Mouse (Mus musculus): Measurements from ENCODE around the gene Klf16.
A peak's percentile ranks its signal among the peaks of the same experiment; 100 is the strongest.
"Not testable (repeated sequence)": the region's sequence is repeated elsewhere in the genome, so short reads cannot be mapped to it uniquely, and the experiment has no call there.

Gene Klf16

GRCm38 (mm10) chr10:80605721-80606120 is 28.6 kb upstream of the Klf16 start, which contains the start of gene Gm49322:
Gm49322 (plus strand) TSS chr10:80606021.
- DNase-seq: not testable (repeated sequence)

- peak; percentile 16 for DNase-seq
Observed at GRCm38 (mm10) chr10:80604988-80605387, 27.9 kb upstream of the Klf16 start.

DNA sequence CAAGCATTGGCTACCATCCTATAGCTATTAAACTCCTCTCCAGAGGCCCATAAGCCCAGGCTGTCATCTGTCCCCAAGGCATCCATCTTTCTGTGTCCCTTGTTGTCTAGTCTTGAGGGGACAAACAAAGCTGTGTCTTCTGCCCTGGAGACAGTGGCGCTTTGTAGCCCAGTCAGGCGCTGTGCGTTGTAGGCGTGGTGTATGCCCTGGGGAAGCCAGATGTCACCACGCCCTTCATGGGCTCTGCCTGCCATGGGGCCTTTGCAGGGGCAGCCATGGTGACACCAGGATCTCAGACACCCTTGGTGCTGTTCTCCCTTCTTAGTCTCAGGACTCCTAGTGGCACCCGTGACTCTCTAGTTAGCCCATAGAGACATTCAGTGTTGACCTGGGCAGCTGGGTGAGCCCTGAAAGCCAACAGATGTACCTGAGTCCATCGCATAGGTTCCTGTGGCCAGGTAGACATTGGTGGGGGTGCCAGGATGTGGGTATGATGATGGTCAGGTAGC is 26.9 kb upstream of the Klf16 start:
- peak; percentile 50 for DNase-seq

GRCm38 (mm10) chr10:80603364-80603763 is 26.2 kb upstream of the Klf16 start:
- no peak for DNase-seq

DNA sequence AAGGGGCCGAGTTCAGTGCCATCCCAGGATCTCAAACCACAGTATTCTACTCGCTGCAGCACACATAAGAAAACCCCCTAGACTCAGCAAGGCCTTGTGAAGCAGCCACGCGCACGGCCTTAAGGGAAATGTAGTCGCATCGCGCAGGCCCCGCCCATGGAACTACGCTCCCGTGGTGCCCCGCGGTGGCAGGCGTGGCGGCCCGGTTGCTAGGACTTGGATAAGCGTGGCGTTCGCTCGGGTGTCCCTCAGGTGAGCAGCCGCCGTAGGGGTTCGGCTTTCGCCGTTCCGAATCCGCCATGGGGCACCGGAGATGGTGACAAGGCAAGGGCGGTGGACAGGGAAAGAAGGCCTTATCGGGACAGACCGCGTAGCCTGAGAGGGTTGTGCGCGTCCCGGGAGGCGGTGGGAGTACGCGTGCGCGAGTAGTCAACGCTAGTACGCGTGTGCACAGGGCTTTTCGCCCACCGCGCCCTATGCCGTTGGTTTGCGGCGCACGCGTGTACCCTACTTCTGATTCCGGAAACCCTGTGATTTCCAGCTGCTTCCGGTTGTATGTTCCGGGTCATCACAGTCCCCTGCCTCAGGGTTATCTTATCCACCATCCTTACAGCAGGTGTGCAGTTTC is 25.7 kb upstream of the Klf16 start, which contains the start of the genes Scamp4 and Adat3:
Scamp4 (plus strand) TSS at position 175 of the 628 bp plus-strand sequence.
Adat3 (plus strand) TSS at position 183 of the 628 bp plus-strand sequence.
- peak; percentile 96 for DNase-seq

- DNase-seq: no peak
Observed at GRCm38 (mm10) chr10:80596318-80596717, 19.2 kb upstream of the Klf16 start.

DNA sequence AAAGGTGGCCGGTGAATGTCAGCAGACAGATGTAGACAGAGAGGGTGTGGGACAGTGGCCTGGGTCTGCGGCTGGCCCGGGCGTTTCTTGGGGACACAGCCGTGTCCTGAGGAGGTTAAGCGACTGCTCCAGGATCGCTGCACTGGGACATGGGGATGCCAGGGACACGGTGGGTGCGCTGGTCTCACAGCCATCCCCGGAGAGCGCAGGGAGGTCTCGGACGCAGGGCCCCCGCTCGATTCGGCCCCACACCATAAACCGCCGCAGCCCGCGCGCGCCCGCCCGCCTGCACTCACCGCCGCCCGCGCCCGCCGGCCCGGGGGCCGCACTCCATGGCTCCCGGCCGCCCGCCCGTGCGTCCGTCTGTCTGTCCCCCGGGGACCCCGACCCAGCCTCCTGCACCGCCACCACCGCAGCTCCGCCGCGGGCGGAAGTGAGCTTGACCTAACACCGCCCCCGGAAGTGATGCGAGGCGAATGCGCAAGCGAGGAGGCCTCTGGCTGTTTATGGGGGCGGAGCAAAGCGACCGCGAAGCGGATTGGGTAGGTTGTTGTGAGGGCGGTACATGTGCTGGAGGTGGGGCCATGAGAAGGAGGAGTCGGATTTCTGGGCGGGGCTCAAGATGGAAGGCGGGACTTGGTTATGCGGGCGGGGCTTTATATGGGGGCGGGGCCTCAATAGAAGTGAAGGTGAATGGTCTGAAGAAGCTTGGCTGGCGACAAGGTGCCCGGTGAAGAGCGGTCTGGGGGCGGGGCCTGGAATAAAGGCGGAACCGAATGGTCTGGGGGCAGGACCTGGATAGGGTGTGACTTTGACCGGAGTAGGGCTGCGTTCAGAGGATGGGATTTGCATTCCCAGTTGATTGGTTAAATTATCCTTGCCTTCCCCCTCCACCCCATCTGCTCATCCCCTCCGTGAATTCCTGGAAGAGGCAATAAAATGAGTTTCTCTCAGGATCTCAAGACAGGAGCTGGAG is 13.0 kb upstream of the Klf16 start, which contains the start of gene Abhd17a:
Abhd17a (minus strand) TSS at position 463 of the 976 bp plus-strand sequence.
- DNase-seq: peak; percentile 96

- DNase-seq: peak; percentile 55
Observed at GRCm38 (mm10) chr10:80589127-80589878, 12.2 kb upstream of the Klf16 start.

- peak; percentile 13 for DNase-seq
Observed at GRCm38 (mm10) chr10:80587305-80587657, 10.2 kb upstream of the Klf16 start.

DNA sequence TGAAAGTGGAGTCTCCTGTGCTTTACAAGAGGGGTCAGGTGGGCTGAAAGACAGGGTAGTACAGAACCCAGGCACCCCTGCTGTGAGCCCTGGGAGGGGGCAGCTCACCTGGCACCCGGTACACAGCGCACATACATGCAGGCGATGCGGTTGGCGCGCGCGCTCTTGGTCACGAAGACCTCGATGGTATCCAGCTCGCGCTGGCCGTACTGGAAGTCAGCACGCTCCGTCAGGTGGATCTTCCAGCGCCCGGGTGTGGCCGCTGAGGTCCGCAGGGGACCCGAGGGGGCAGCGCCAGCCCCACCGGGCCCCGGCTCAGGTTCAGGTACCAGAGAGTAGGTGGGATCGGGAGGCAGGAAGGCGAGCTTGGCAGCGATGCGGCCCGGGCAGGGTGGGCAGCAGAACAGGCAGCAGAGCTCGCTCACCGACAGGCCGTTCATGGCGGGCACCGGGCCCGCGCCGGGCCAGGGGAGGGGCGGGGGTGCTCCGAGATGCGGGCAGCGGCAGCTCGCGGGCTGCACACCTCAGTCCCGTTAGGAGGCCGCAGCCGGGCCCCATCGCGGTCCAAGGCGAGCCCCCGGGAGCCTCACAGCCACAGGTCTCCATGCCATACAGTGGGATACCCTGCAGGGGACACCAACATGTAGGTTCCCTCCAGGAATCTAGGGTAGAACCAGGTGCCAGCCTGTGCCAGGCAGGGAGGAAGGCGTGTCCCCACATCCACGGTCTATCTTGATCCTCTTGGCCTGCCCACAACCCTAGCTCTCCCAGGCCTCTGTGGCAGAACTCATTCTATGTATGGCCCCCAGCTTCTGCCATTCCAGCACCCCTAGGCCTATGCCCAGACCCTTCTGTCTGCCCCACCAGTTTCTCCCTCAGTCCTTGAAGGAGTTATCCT is 9.5 kb upstream of the Klf16 start:
- peak; percentile 31 for DNase-seq

DNA sequence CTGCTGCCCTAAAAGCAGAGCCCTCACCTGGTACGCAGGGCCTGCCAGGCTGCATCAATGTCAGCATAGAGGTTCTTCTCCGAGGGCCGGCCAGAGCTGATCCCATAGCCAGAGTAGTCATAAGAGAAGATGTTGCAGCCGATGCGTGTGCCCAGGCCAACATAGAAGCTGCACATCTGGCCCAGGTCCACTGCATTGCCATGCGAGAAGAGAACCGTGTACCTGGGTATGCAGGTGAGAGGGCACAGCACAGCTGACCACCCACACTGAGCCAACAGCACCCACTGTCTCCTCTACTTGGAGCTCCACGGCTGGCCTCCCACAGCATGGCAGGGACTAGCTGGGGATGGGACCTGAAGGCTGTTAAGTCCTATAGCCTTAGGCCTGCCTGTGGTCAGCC is 8.5 kb upstream of the Klf16 start:
- DNase-seq: peak; percentile 19

GRCm38 (mm10) chr10:80584642-80585552 is 7.8 kb upstream of the Klf16 start:
- peak; percentile 72 for DNase-seq

GRCm38 (mm10) chr10:80584045-80584488 is 6.9 kb upstream of the Klf16 start:
- DNase-seq: peak; percentile 66

DNA sequence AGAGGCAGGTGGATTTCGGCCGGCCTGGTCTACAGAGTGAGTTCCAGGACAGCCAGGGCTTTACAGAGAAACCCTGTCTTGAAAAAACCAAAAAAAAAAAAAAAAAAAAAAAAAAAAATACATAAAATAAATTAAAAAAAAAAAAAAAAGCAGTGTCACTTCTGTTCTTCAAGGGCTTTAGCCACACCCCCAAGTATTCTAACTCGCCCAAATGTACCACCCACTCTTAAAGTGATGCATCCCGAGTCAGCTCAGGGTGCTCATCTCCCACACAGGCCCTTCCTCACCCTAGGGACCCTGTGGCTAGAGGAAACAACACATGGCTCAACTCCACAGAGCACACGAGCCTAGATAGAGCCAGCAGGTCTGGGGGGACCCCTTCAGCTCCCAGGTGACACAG is 5.9 kb upstream of the Klf16 start:
- no peak for DNase-seq

DNA sequence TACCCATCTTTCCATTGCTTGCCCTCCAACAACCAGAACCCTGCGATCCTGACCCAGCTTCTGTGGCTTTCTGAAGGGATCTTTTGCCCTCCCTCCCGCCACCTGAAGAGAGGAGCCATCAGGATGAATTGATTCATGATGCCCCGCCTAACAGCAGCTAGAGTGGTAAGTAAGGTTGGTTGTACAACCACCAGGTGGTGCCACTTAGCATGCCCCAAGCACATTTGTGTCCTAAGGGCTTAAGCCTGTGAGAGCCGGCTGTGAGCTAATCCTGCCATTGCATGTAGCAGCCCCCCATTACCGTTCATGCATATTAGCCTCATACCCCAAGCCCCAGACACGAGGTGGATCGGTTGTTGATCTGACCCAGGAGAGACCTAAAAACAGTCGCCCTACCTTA is 1.8 kb upstream of the Klf16 start:
- peak; percentile 84 for DNase-seq

GRCm38 (mm10) chr10:80578131-80578750 is 1.1 kb upstream of the Klf16 start:
- peak; percentile 90 for DNase-seq

DNA sequence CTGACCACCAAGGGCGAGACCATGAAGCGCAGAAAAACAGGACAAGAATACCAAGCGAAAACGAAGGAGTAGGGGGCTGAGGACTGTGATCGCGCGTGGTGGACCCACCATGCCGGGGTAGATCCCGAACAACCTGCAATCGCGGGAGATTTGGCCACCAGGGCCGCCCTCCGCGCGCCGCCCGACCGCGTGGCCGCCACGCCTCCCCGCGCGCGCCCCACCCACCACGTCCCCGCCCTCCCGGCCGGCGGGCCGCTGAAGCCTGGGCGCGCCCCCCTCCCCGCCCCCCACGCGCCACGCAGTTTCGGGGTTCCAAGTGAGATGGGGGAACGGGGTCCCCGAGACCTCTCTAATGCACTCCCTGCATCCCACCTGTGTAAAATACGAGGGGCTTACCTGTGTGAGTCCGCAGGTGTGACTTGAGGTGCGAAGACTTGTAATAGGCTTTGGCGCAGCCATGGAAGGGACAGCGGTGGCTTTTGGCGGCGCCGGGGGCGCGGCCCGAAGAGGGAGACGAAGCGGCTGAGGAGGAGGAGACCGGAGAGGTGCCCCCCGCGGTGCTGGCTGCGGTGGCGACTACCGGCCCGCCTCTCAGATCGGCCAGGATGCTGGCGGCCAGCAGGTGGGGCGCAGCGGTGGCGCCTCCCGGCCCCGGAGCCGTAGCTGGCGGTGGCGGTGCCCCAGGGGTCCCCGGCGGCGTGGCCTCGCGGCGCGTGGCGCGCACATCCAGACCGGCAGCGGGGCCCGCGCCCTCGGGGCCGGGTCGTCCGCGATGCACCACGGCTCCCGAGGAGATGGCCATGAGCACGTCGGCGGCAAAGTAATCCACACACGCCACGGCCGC is 548 bp downstream of the Klf16 start:
- peak; percentile 79 for DNase-seq

- DNase-seq: no peak
Observed at GRCm38 (mm10) chr10:80575925-80576324, 1.2 kb downstream of the Klf16 start.

- DNase-seq: peak; percentile 9
Observed at GRCm38 (mm10) chr10:80574896-80575295, 2.2 kb downstream of the Klf16 start.
